Mouse (Mus musculus) lung, embryonic 15.5 days (tissue): ENCODE measurements around the gene Gm20696. TPM values are rescaled to one million over a fixed set of nuclear protein-coding genes. Genes with fewer than 3 reads are reported as not detected.

Experiments used
- ATAC-seq: fragments of 200-750 bp; cut with Nextera tagmentation; 2 replicates; pipeline ENCODE4 v1.8.0; 2017; ENCODE audit warnings: moderate number of reproducible peaks, borderline replicate concordance; ENCODE audit not compliant: low FRiP score, low TSS enrichment; ENCODE audit errors: extremely low read depth
- H3K27ac ChIP-seq: fragments of 300-500 bp; sonication (generic); 2 replicates; pipeline ENCODE4 v1.5.1; 2015; ENCODE audit warnings: moderate library complexity, mild to moderate bottlenecking, inconsistent platforms
- H3K27me3 ChIP-seq: fragments of 300-500 bp; sonication (generic); 2 replicates; pipeline ENCODE4 v1.6.1; 2015; ENCODE audit warnings: inconsistent platforms
- H3K36me3 ChIP-seq: fragments of 300-500 bp; sonication (generic); 2 replicates; pipeline ENCODE4 v1.6.1; 2015; ENCODE audit warnings: inconsistent platforms
- H3K4me1 ChIP-seq: fragments of 300-500 bp; sonication (generic); 2 replicates; pipeline ENCODE4 v1.6.1; 2015; ENCODE audit warnings: inconsistent platforms
- H3K4me2 ChIP-seq: fragments of 300-500 bp; sonication (generic); 2 replicates; pipeline ENCODE4 v1.6.1; 2015; ENCODE audit warnings: inconsistent platforms, mild to moderate bottlenecking, moderate library complexity
- H3K4me3 ChIP-seq: fragments of 300-500 bp; sonication (generic); 2 replicates; pipeline ENCODE4 v1.5.1; 2015; ENCODE audit warnings: mild to moderate bottlenecking, inconsistent platforms
- H3K9ac ChIP-seq: fragments of 300-500 bp; sonication (generic); 2 replicates; pipeline ENCODE4 v1.6.1; 2015; ENCODE audit warnings: inconsistent platforms
- H3K9me3 ChIP-seq: fragments of 300-500 bp; sonication (generic); 2 replicates; pipeline ENCODE4 v1.6.1; 2016; ENCODE audit warnings: inconsistent platforms
- WGBS: fragments of 180-500 bp; shearing (Covaris S2); methylation state at CpG from one replicate; pipeline ENCODE4 v1.1.7; 2015; 5-methylcytosine and 5-hydroxymethylcytosine counted together
- polyA plus RNA-seq: library from polyadenylated mRNA; unstranded; fragments of >200 nt; fragmentation: Nextera tagmentation; extraction: Ambion mirVana; gene quantifications from 2 replicates; pipeline ENCODE4 v1.2.1, GENCODE M21; 2015

Gm20696 gene
- polyA plus RNA-seq, 1 experiment from 2014 or later = 3.8 TPM

- 17% methylated on average over 3 of the region's 3 CpGs for WGBS
- Histone ChIP-seq H3K9me3 (no peaks in the 10 kb centered on the region), H3K4me2 (no peak overlapping the region), H3K27ac (peak overlapping the region; percentile 38), H3K4me3 (no peak overlapping the region), H3K4me1 (peaks cover 26% of the 10 kb centered on the region), H3K9ac (no peak overlapping the region), H3K36me3 (no peaks in the 10 kb centered on the region), H3K27me3 (no peaks in the 10 kb centered on the region)
- peak; percentile 77; the same call in 1 of the 2 replicates for ATAC-seq
These were observed 6.2 kb downstream of the Gm20696 start for GRCm38 (mm10) chr6:99660443-99660842.

DNA sequence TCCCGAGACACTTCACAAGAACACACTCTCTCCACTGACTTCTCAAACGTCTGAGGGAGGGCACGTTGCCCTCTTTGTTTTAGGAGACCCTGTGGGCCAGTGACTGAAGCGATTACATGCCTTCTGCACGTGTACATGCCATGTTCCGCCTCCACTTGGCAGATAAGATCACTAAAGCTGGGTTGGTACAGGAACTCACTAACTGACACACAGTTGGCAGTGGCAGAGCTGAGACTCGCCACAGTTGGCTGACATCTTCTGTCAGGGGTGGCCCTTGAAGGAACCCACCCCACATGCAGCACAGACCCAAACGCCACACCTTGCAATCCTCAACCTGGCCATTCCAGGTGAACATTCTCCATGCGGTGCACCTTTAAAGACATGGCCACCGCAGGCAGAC, 8.0 kb downstream of the Gm20696 start:
- no peak overlapping the region for H3K9ac ChIP-seq
- no peak overlapping the region for H3K27ac ChIP-seq
- 72% methylated on average over 10 of the region's 10 CpGs for WGBS
- H3K4me1 ChIP-seq = peaks cover 23% of the 10 kb centered on the region
- H3K27me3 ChIP-seq = no peaks in the 10 kb centered on the region
- H3K9me3 ChIP-seq = no peaks in the 10 kb centered on the region
- no peaks in the 10 kb centered on the region for H3K36me3 ChIP-seq
- H3K4me3 ChIP-seq = no peak overlapping the region
- ATAC-seq = no peak
- H3K4me2 ChIP-seq = no peak overlapping the region

DNA sequence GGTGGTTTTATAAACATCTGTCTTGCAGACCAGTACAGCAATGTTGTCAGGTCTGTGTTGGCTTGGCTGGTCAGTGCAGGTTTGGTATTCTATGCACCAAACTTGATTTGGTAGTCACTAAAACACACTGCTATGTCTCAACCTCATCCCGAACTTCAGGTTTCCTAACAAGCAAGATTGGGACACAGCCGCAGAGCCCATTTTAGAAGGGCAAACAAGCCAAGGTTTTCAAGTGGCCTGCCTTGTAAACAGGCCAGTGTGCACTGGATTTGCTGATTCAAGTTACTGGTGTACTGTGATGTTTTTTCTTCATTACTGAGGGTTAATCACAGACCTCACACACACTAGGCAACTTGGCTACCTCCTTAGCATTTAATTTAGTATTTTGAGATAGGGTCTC, 10.5 kb downstream of the Gm20696 start:
- 75% methylated on average over 2 of the region's 2 CpGs for WGBS
- ATAC-seq = no peak
- Histone ChIP-seq H3K27me3 (no peaks in the 10 kb centered on the region), H3K27ac (no peak overlapping the region), H3K4me2 (no peak overlapping the region), H3K4me3 (no peak overlapping the region), H3K9ac (no peak overlapping the region), H3K9me3 (no peaks in the 10 kb centered on the region), H3K36me3 (no peaks in the 10 kb centered on the region), H3K4me1 (peaks cover 17% of the 10 kb centered on the region)

DNA sequence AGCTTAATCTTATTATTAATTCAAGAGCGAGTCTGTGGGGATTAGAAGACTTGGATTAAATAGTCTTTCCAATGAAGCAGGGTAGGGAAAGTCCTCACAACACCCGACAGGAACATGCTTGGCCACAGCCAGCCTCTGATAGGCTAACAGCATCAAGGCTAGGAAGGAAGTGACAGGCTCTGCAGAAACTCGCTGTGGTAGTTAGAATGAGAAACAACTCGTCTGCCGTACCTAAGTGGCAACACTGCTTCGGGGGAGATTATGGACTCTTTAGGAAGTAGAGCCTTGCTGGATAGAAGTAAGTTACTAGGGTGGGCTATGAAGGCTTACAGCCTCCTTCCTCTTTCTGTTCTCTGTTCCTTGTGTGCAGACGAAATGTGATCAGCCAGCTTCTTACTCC, 11.1 kb downstream of the Gm20696 start:
- Histone ChIP-seq H3K27me3 (no peaks in the 10 kb centered on the region), H3K9me3 (no peaks in the 10 kb centered on the region), H3K4me1 (peaks cover 11% of the 10 kb centered on the region), H3K4me3 (no peak overlapping the region), H3K36me3 (no peaks in the 10 kb centered on the region), H3K4me2 (no peak overlapping the region), H3K9ac (no peak overlapping the region), H3K27ac (no peak overlapping the region)
- 50% methylated on average over 7 of the region's 7 CpGs for WGBS
- no peak for ATAC-seq

GRCm38 (mm10) chr6:99654343-99654742, 12.3 kb downstream of the Gm20696 start:
- H3K9ac ChIP-seq = no peak overlapping the region
- H3K36me3 ChIP-seq = no peaks in the 10 kb centered on the region
- H3K4me2 ChIP-seq = no peak overlapping the region
- H3K27me3 ChIP-seq = no peaks in the 10 kb centered on the region
- no peak for ATAC-seq
- no peaks in the 10 kb centered on the region for H3K9me3 ChIP-seq
- H3K4me3 ChIP-seq = no peak overlapping the region
- WGBS = 37% methylated on average over 5 of the region's 5 CpGs
- H3K4me1 ChIP-seq = peaks cover 12% of the 10 kb centered on the region; the same call in 1 of the 2 replicates
- no peak overlapping the region for H3K27ac ChIP-seq

- Histone ChIP-seq H3K4me3 (no peak overlapping the region), H3K4me2 (no peak overlapping the region), H3K27me3 (no peaks in the 10 kb centered on the region), H3K4me1 (0 out of 2 replicates have a peak, but pooled peaks cover 13% of the 10 kb centered on the region), H3K27ac (no peak overlapping the region), H3K9me3 (no peaks in the 10 kb centered on the region), H3K9ac (no peak overlapping the region), H3K36me3 (no peaks in the 10 kb centered on the region)
- 70% methylated on average over 2 of the region's 2 CpGs for WGBS
- ATAC-seq = no peak
These were observed 14.3 kb downstream of the Gm20696 start for GRCm38 (mm10) chr6:99652341-99652740.

- no peaks in the 10 kb centered on the region for H3K9me3 ChIP-seq
- peaks cover 31% of the 10 kb centered on the region for H3K4me1 ChIP-seq
- H3K4me3 ChIP-seq = no peak overlapping the region
- H3K27ac ChIP-seq = no peak overlapping the region
- H3K4me2 ChIP-seq = no peak overlapping the region
- ATAC-seq = no peak
- 0 out of 2 replicates have a peak, but pooled peaks cover 2% of the 10 kb centered on the region for H3K36me3 ChIP-seq
- 48% methylated on average over 2 of the region's 2 CpGs for WGBS
- H3K9ac ChIP-seq = no peak overlapping the region
- H3K27me3 ChIP-seq = no peaks in the 10 kb centered on the region
These were observed 17.3 kb downstream of the Gm20696 start for GRCm38 (mm10) chr6:99649307-99649706.

GRCm38 (mm10) chr6:99646344-99646743, 20.3 kb downstream of the Gm20696 start:
- Histone ChIP-seq H3K9me3 (no peaks in the 10 kb centered on the region), H3K4me1 (peaks cover 42% of the 10 kb centered on the region), H3K4me3 (no peak overlapping the region), H3K36me3 (0 out of 2 replicates have a peak, but pooled peaks cover 2% of the 10 kb centered on the region), H3K9ac (no peak overlapping the region), H3K27me3 (no peaks in the 10 kb centered on the region), H3K4me2 (peak overlapping the region; percentile 37), H3K27ac (no peak overlapping the region)
- peak; percentile 70; the same call in 1 of the 2 replicates for ATAC-seq
- WGBS = 13% methylated on average over 10 of the region's 10 CpGs

- Histone ChIP-seq H3K4me3 (no peak overlapping the region), H3K9ac (no peak overlapping the region), H3K27me3 (no peaks in the 10 kb centered on the region), H3K4me2 (no peak overlapping the region), H3K36me3 (0 out of 2 replicates have a peak, but pooled peaks cover 5% of the 10 kb centered on the region), H3K27ac (peak overlapping the region; percentile 69), H3K9me3 (no peaks in the 10 kb centered on the region), H3K4me1 (peaks cover 41% of the 10 kb centered on the region)
- 69% methylated on average over 5 of the region's 5 CpGs for WGBS
- no peak for ATAC-seq
These were observed 21.7 kb downstream of the Gm20696 start for GRCm38 (mm10) chr6:99644876-99645275.

- H3K4me1 ChIP-seq = peaks cover 36% of the 10 kb centered on the region
- no peak overlapping the region for H3K4me2 ChIP-seq
- H3K4me3 ChIP-seq = no peak overlapping the region
- H3K9ac ChIP-seq = no peak overlapping the region
- no peaks in the 10 kb centered on the region for H3K27me3 ChIP-seq
- H3K36me3 ChIP-seq = peaks cover 8% of the 10 kb centered on the region; the same call in 1 of the 2 replicates
- H3K9me3 ChIP-seq = no peaks in the 10 kb centered on the region
- 52% methylated on average over 5 of the region's 5 CpGs for WGBS
- no peak for ATAC-seq
- H3K27ac ChIP-seq = peak overlapping the region; percentile 69
These were observed 22.2 kb downstream of the Gm20696 start for GRCm38 (mm10) chr6:99644386-99644785.

- H3K36me3 ChIP-seq = peaks cover 14% of the 10 kb centered on the region; the same call in 1 of the 2 replicates
- no peak overlapping the region for H3K4me3 ChIP-seq
- ATAC-seq = peak; percentile 72
- WGBS = 17% methylated on average over 10 of the region's 10 CpGs
- peak overlapping the region; percentile 18; the same call in 1 of the 2 replicates for H3K4me2 ChIP-seq
- no peaks in the 10 kb centered on the region for H3K27me3 ChIP-seq
- peak overlapping the region; percentile 69 for H3K27ac ChIP-seq
- peaks cover 34% of the 10 kb centered on the region for H3K4me1 ChIP-seq
- no peaks in the 10 kb centered on the region for H3K9me3 ChIP-seq
- no peak overlapping the region for H3K9ac ChIP-seq
These were observed 23.0 kb downstream of the Gm20696 start for GRCm38 (mm10) chr6:99643439-99644199.

DNA sequence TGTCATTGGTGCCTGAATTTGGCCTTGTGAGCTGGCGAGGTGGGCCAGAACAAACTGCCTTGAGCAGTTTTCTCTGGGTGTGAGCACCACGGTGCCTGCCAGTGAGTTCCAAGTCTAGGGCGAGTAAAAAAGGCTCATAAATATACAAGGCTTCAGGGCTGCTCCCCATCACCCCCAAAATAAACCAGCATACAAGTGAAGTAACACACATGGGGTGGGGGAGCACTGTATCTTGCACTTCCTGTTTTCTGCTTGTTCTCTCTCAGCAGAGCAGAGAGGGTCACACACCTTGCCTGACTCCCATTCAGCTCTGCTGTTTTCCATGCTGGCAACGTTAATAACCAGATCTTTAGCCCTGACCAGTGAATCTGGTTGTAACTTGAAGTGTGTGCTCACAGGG, 29.1 kb downstream of the Gm20696 start:
- Histone ChIP-seq H3K4me1 (no peaks in the 10 kb centered on the region; the same call in 1 of the 2 replicates), H3K9ac (no peak overlapping the region), H3K27ac (no peak overlapping the region), H3K36me3 (peaks cover 12% of the 10 kb centered on the region; the same call in 1 of the 2 replicates), H3K4me2 (no peak overlapping the region), H3K9me3 (no peaks in the 10 kb centered on the region), H3K27me3 (no peaks in the 10 kb centered on the region), H3K4me3 (no peak overlapping the region)
- WGBS = 75% methylated on average over 4 of the region's 4 CpGs
- ATAC-seq = no peak
